Mouse (Mus musculus) ovary, postnatal 36 days (tissue): ENCODE measurements at regions not wholly inside any gene's neighbourhood (a gene's known extent, or its start where the extent isn't known, plus 50 kb on each side); places are given as distances from the start of the nearest gene placed in this dataset.

Experiments used
- DNase-seq: peaks from one replicate; pipeline ENCODE4 v3.0.0; 2022; ENCODE audit warnings: low spot score, mixed read lengths

GRCm38 (mm10) chr8:31314692-31315358 is 2113.7 kb upstream of the 5930422O12Rik start:
- no peak for DNase-seq

- DNase-seq, result no peak
These were observed 2113.2 kb upstream of the 5930422O12Rik start for GRCm38 (mm10) chr8:31315359-31315705.

DNA sequence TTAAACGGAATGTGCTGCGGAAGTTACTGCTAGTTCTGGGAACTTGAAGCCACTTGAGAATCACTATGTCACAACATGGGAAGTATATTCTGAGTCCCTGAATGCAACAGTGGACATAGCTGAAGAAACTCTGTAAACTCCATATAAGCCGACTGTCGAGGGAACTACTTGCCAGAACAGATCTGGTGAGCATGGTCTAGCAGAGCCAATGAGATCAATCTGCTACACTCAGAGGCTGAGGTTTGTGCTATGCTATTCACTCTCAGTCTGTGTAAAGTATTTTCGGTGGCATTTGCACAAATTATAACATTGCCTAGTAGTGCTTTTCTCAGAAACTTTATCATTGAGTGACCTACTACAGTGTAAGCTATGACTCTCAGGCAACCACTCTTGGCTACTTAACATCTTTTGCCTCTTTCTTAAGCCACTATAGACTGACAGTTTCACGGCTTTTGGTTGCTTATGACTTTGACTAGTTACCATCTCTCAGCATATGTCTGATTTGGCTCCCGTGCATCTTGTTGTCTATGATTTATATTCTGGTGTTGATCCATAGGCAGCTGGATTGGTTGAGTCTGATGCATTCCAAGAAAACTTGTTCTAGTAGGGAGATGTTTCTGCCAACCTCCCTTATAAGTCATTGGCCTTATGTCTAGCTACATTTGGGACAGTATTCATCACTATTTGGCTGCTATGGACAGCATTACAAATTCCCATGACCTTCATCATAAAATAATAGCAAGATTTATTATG is 2094.8 kb upstream of the 5930422O12Rik start:
- DNase-seq, result no peak

GRCm38 (mm10) chr8:31348504-31348903 is 2080.0 kb upstream of the 5930422O12Rik start:
- DNase-seq, result no peak

- DNase-seq, result no peak
These were observed 2058.9 kb upstream of the 5930422O12Rik start for GRCm38 (mm10) chr8:31369636-31370035.

GRCm38 (mm10) chr8:31370137-31371010 is 2058.1 kb upstream of the 5930422O12Rik start:
- no peak for DNase-seq

- no peak for DNase-seq
These were observed 2056.9 kb upstream of the 5930422O12Rik start for GRCm38 (mm10) chr8:31371656-31372055.

- DNase-seq, result no peak
These were observed 2056.1 kb upstream of the 5930422O12Rik start for GRCm38 (mm10) chr8:31372397-31372796.

- no peak for DNase-seq
These were observed 2055.2 kb upstream of the 5930422O12Rik start for GRCm38 (mm10) chr8:31373140-31373787.

DNA sequence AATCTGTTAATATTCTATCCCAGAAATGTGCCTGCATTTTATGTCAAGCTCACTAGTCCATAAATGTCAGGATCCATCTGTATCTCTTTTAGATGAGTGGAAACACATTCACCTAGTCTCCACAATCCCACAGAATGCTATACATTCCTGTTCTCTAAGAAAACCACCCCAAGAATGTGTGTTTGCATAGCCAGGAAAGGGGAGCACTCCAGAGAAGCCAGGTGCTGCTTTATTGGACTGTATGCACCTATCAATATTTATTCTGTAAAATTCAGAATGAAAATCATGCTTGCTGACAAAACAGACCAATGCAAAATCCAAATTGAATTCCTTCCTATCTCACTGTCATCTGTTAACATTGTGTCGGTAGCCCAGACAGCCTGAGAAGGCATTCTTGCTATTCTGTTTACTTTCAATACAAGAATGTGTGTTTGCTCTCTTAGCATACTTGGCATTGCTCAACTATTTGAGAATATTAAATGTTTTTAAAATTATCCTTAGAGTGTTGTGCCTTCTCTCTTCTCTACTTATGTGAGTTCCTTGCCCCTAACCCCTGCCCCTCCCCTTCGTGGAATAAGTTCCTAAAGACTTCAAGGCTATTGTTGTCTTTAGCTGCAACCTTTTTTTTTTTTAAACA is 2050.7 kb upstream of the 5930422O12Rik start:
- DNase-seq, result no peak

DNA sequence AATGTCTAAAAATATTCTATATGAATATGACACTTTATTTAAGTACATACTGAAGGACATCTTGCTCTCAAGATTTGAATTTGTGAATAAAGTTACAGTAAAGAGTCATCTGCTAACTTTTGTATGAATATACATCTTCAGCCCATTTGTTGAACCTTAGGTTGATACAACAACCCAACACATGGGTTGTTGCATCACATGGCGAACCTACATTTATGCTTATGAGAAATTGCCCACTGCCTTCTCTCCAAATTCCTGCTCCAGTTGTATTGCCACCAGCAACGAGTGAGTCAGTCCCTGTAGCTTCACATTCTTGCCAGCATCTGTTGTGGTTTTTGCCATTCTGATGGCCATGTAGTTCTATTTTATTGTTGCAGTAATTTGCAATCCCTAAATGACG is 2023.7 kb upstream of the 5930422O12Rik start:
- no peak for DNase-seq

- no peak for DNase-seq
These were observed 2006.3 kb upstream of the 5930422O12Rik start for GRCm38 (mm10) chr8:31422241-31422640.

GRCm38 (mm10) chr8:31427706-31428105 is 2000.8 kb upstream of the 5930422O12Rik start:
- DNase-seq, result no peak

- no peak for DNase-seq
These were observed 1991.9 kb upstream of the 5930422O12Rik start for GRCm38 (mm10) chr8:31436445-31437191.

DNA sequence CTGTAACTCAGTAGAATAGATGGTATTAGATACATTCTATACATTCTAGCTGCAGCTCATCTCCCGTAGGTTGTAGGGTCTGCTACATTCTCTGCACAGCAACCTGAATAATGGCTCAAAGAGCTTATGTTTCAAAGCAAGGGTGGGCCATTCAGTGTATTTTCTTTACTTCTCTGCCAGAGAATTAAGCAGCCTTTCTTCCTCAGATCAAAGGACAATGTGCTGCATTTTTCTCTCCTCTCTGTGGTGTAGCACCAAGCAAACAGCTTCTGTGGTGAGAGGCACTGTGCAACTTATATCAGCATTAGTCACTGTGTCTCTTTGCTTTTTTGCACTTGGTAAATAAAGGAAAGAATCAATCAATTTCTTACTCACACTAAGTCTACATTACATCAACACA is 1983.7 kb upstream of the 5930422O12Rik start:
- no peak for DNase-seq

DNA sequence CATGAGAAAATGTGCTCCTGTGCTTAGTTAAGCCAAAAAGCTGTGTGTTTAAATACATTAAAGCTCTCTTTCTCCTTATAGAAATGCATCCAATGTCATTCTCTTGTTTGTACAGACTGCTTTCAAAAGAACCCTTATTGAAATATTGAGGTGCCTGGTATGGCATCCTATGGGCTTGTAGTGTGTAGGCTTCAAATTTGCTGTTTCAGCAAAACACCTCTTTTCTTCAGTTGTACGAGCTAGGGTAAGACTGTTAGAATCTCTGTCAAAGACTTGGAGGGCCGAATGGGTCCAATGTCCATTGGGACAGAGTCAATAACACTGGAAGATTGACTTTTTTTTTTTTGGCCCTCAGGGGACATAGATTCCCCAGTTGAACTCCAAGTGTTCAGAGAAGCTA is 1980.5 kb upstream of the 5930422O12Rik start:
- DNase-seq, result no peak

- no peak for DNase-seq
These were observed 1973.6 kb upstream of the 5930422O12Rik start for GRCm38 (mm10) chr8:31454736-31455391.

- peak; percentile 35 for DNase-seq
These were observed 1968.2 kb upstream of the 5930422O12Rik start for GRCm38 (mm10) chr8:31460349-31460748.
